Mouse (Mus musculus): ENCODE data around the gene Aldh1b1.

The Aldh1b1 gene

DNA sequence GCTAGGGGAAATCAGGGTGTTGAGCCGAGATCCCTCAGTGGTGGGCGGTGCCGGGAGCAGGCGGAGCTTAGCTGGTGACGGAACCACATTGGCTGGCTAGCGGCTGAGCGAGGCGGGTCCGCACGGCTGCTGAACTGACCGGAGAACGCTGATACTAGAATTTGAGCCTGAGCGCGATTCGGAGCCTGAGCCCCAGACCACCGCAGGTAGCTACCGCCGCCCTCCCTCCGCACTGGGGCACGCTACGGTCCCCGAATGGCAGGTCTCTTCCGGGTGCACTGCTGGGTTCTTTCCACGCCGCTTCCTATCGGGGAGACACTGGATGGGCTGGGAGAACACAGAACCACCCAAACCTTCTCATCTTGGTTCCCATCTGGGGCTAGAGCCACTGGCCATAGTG, at the start of gene Aldh1b1:
Gene Aldh1b1, plus strand, starts transcription at position 59 of the 400 bp plus-strand sequence.
- DNase-seq (ENCODE audit: low spot score in 2 of 2) = peak; percentile 11 to 62

- DNase-seq (ENCODE audit: low spot score in 2 of 2) = no peak
Measured at GRCm38 (mm10) chr4:45749449-45749848, 49.4 kb upstream of the Aldh1b1 start.

DNA sequence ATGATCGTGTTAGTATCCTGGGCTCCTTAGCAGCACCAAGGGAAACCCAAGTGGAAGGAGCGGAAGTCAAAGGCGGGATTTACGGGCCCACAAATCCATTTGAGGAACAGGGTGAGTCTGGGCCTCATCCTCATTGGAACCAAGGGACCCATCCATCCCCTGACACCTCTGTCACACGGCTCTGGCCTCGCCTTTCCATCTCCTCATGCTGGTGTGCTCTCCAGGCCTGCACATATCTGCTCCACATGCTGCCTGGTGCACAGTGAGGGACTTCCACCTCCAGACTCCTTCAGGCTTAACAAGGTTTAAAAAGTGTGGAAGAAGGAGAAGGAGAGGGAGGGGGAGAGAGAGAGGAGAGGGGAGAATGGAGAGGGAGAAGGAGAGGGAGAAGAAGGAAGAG, 48.3 kb upstream of the Aldh1b1 start:
- DNase-seq (ENCODE audit: low spot score in 2 of 2) = no peak

GRCm38 (mm10) chr4:45753211-45753809, 45.5 kb upstream of the Aldh1b1 start:
- no peak for DNase-seq (ENCODE audit: low spot score in 2 of 2)

- no peak for DNase-seq (ENCODE audit: low spot score in 2 of 2)
Measured at GRCm38 (mm10) chr4:45754171-45754570, 44.7 kb upstream of the Aldh1b1 start.

DNA sequence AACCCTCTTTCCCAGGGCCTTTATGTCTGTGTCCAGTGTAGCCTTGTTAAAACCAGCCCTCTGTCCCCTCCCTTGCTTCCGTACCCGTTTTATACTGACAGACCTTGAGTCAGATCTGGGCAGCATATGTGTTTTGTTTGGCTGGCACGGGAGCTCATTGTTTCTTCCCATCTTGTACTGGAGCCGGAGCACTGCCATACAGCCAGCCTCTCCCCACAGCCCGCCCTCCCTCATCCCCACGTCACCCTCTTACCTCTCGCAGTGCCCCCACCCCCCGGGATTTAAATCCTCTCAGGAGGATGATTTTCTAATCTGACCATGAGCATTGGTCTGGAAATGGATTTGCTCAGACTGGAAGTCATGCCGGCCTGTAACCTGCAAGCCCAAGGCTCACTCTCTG, 43.7 kb upstream of the Aldh1b1 start:
- DNase-seq (ENCODE audit: low spot score in 2 of 2) = no peak

DNA sequence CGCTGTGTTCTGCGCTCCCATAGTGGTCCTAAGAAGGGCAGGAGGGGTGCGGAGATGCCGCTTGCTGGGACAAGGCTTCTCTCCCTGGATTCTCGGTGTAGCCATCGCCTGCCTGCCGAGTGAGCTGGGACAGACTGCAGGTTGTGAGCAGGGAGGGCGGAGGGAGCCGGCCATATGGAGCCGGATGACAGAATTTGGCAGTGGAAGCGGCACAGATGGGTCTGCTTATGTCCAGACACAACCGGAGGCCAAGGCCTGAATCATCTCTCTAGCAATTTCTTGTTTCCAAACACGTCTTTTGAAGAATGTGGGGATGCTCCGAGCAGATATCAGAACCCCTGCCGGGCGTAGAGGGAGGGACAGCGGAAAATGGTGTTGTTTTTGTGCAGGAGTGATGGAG, 42.9 kb upstream of the Aldh1b1 start:
- DNase-seq (ENCODE audit: low spot score in 2 of 2) = peak in 1 of 2 experiments; percentile 84

DNA sequence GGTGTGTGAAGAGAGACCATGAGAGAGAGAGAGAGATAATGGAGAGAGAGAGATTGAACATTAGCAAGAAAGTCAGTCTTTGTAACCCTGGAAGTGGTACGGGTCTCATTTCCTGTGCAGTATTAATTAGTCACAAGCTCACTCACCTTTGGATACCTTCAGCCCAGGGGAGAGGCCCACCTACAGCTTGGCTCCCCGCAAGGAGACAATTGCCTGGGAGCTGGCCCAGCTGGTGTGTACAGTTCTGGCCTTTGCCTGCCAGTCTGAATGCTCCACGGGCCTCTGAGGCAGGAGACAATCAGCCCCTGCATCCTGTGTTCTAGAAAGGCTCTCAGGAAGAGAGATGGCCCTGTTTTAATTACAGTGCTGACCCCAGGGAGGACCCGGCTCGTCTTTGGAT, 40.9 kb upstream of the Aldh1b1 start:
- no peak for DNase-seq (ENCODE audit: low spot score in 2 of 2)

DNA sequence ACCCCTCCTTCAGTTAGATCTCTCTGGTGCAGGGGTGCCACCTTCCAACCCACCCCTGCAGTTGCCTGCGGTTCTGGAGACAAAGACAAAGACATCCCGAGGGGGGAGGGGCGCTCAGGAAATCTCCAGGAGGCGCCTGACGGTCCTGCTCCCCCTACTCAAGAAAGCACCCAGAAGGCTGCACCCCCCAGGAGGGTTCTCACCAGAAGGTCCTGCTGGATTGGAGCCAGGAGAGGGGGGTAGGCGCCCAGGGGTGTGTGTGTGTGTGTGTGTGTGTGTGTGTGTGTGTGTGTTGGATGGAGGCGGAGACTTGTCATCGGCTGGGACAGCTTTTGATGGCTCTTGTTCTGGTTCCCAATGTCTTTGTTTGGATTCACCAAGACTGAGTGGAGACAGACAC, 39.4 kb upstream of the Aldh1b1 start:
- DNase-seq (ENCODE audit: low spot score in 2 of 2) = no peak

DNA sequence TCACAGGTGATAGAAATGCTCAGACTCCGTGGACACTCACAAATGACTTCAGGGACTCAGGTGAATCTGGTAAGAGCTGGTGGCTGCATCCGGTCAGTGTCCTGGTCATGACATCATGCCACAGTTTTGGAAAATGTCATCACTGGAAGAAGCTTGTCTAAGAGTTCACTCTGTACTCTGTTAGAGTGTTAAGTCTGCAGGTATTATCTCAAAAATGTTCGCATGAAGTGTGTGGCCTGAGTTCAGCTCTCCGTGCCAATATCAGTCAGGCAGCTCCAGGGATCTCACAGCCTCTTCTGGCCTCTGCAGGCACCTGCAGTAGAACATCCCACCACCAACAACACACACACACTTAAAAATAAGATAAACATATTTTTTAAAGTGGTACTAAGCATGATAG, 36.2 kb upstream of the Aldh1b1 start:
- DNase-seq (ENCODE audit: low spot score in 2 of 2) = no peak

DNA sequence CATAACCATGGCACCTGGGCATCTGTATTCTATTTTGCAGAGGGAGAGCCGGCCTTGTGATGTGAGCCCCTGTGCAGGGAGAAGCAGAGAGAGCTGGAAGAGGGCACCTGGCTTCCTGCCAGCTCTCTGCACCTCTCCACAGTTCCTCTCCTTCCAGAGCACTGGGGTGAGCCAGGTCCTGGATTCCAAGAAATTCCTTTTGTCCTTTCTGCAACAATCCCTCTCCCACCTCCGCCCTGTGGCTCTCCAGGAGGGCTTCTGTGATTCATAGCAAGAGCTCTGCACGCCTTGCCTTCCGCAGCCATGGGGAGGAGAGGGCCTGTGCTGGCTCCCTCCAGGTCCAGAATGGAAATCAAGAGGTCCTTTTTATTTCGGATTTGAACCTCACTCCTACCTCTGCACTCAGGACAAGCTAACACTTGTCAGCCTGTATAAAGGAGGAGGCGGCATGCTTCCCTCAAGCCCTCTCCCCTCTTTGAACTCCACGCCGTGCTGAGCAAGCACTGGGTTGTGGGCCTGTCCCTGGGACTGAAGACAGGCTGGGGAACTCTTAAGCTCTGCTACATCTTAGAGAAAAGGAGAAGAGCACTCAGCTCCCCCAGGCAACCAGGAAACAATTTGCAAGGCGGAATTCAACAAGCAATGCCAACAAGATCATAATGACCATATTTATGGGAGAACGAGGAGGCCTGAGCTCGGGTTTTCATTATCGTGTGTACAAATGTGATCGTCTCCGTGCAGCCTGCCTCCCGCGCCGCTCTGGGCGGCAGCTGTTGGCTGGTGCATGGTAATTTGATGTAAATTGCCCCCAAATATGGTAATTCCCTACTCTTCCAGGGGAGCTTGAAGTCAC, 35.3 kb upstream of the Aldh1b1 start:
- no peak for DNase-seq (ENCODE audit: low spot score in 2 of 2)

GRCm38 (mm10) chr4:45764141-45764494, 34.7 kb upstream of the Aldh1b1 start:
- DNase-seq (ENCODE audit: low spot score in 2 of 2) = peak in 1 of 2 experiments; percentile 26

- DNase-seq (ENCODE audit: low spot score in 2 of 2) = no peak
Measured at GRCm38 (mm10) chr4:45765121-45765564, 33.7 kb upstream of the Aldh1b1 start.

GRCm38 (mm10) chr4:45765565-45766201, 33.1 kb upstream of the Aldh1b1 start:
- DNase-seq (ENCODE audit: low spot score in 2 of 2) = no peak

- DNase-seq (ENCODE audit: low spot score in 2 of 2) = no peak
Measured at GRCm38 (mm10) chr4:45766774-45767173, 32.0 kb upstream of the Aldh1b1 start.

- no peak for DNase-seq (ENCODE audit: low spot score in 2 of 2)
Measured at GRCm38 (mm10) chr4:45767891-45768558, 30.8 kb upstream of the Aldh1b1 start.

DNA sequence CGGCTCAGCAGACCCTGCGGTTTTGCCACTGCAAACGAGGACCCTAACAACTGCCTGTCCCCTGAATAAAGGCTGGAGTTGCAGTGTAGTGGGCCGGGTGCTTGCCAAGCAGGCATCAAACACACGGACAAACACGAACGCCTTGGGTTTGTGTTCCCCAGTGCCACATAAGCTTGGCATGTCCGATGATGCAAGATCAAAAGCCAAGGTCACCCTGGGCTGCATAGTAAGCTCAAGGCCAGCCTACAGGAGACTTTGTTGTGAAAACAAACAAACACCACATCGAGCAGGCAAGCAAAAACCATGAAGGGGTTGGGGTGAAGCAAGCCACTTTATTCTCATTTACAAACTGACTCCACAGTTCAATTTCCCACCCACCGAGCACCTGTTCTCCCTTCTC, 29.7 kb upstream of the Aldh1b1 start:
- no peak for DNase-seq (ENCODE audit: low spot score in 2 of 2)

DNA sequence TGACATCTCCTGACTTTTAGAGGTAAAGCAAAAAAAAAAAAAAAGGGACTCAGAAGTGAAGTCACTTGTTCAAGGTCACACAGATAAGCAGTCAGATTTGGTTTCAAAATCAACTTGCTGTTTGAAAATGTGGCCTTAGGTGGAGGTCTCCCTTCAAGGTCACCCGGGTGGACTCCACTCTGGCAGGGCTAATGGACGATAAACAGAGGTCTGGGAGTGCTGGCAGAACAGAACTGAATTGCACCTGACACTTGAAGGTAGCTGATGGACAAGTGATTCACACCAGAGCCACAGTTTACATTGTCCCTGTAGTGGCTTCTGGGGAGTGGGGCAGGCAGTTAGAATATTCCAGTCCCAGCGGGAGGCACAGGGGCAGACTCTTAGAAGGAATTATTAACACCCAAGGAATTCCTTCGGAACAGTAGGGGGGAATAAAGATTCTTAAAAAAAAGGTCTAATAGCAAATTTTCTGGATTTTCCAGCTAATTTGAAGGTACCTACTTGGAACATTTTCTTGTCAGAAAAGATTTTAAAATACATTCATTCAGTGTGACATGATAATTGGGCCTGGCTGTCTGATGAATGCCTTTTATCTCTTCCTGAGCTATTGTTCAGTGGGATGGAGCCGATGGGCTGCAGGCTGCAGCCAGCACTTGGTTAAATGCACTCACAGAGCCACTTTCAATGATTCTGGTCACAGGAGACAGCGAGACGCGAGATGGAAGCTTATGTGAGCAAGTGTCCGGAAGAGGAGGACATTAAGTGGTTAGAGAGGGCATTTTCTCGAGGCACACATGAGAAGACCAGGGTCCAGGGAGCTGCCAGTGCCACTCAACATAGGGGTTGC, 28.8 kb upstream of the Aldh1b1 start:
- DNase-seq (ENCODE audit: low spot score in 2 of 2) = no peak

DNA sequence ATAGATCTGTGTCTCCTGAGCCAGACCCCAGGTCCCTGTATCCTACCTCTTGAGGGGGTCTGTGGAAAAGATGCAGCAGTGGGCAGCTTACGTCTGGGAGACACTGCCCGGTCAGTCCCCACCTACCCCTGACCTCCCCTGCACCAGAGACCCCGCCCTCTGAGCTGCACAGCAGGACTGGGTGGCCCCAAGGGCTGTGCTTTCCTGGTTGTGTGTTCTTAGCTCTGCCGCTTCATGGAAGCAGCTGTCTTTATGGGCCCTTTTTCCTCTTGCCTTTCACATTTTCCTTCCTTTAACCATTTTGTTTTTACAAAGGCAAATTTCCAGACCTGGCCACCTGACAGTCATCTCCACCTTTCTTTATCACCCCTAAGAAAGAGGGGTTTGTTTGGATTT, 28.2 kb upstream of the Aldh1b1 start:
- no peak for DNase-seq (ENCODE audit: low spot score in 2 of 2)

- DNase-seq (ENCODE audit: low spot score in 2 of 2) = no peak
Measured at GRCm38 (mm10) chr4:45771173-45771572, 27.6 kb upstream of the Aldh1b1 start.

DNA sequence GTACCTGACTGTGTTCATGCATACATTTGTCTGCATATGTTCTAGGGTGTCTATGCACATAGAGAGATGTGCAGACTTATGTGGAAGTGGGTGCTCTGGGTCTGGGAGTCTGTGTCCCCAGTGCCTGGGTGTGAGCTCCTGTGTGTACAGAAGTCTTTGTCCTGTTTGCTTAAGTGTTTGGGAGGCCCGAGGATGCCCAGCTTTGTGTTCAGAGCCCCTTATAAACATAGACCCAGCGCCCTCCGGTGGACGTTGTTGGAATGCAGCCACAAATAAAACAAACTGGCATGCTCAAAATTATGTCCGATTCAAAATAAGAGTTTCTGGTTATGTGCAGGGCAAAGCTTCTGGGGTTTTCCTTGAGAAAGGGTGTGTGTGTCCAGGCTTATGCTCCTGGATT, 27.2 kb upstream of the Aldh1b1 start:
- DNase-seq (ENCODE audit: low spot score in 2 of 2) = peak in 1 of 2 experiments; percentile 58
